Mouse (Mus musculus) left cerebral cortex, postnatal 25 days (tissue): ENCODE measurements around the gene Fnbp1. TPM values are rescaled to one million over a fixed set of nuclear protein-coding genes. Genes with fewer than 3 reads are reported as not detected.

Experiments used
- DNase-seq, 2 experiments: peaks; one replicate each; pipeline ENCODE4 v3.0.0; 2022; ENCODE audit warnings: low spot score in 2 of 2, mixed read lengths in 1 of 2
- intact Hi-C: fragments of 180-260 bp; cut with DNase I; formaldehyde crosslinking; loops from one replicate; pipeline ENCODE4 v1.15.1; 2025
- total RNA-seq, 2 experiments: library from RNA; stranded (reverse); gene quantifications; 2 replicates each; pipeline ENCODE4 v1.2.3; 2021

Fnbp1 gene
- total RNA-seq, 2 experiments from 2014 or later: 84.0 to 87.3 TPM

DNA sequence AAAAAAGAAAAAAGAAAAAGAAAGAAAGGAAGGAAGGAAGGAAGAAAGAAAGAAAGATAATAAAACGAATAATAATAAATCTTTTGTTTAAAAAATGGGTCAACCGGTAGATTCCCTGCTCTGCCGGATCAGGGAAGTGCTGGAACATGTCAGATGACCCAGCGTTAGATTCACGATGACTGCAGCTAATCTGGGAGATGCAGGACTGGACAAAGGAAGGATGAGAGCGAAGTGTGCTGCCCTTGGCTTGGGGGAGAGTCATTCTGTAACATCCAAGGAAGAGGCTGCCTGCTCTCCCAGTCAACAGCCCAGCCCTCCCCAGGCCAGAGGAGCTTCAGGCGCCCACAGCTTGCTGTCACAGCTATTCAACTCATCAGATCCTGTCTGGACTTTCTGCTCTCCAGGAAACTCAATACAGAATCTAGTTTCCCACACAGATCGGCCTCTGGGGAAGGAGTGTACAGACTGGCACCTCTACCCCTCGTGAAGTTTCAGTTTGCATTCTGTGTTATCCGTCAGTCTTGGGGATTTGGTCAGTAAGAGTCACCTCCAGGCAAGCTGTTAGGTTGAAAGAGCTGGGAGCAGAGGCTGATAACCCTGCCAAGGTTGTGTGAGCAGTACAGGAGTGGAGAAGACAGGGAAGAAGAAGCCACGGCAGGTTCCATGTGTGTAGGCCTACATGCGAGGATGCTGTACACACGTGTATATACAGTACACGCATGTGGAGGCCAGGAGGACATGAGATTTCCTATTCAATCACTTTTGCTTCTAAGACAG is 11.9 kb downstream of the Fnbp1 start:
- intact Hi-C loops: no loop called here
- DNase-seq: no peak

GRCm38 (mm10) chr2:31127899-31128298 is 13.9 kb downstream of the Fnbp1 start:
- DNase-seq: no peak
- intact Hi-C loops: no loop called here

GRCm38 (mm10) chr2:31127219-31127618 is 14.6 kb downstream of the Fnbp1 start:
- no peak for DNase-seq
- intact Hi-C loops: no loop called here

GRCm38 (mm10) chr2:31126048-31126447 is 15.8 kb downstream of the Fnbp1 start:
- intact Hi-C loops: no loop called here
- no peak for DNase-seq

DNA sequence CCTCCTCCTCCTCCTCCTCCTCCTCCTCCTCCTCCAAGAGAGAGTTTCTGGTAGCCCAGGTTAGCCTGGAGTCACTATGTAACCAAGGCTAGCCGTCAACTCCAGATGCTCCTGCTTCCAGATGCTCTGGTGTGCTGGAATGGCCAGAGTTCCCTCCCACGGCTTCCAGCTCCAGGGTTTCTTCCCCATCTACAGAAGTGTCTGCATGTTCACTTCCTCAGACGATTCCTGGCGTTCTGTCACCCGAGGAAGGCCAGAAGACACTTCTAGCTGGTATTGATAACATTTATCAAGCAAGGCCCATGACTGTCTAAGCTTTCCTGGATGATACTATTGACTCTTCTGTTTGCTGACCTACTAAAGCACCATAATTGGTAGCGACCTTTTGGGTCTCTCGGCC is 16.7 kb downstream of the Fnbp1 start:
- intact Hi-C loops: no loop called here
- no peak for DNase-seq

- no peak for DNase-seq
- intact Hi-C loops: no loop called here
Observed at GRCm38 (mm10) chr2:31124694-31125093, 17.1 kb downstream of the Fnbp1 start.

DNA sequence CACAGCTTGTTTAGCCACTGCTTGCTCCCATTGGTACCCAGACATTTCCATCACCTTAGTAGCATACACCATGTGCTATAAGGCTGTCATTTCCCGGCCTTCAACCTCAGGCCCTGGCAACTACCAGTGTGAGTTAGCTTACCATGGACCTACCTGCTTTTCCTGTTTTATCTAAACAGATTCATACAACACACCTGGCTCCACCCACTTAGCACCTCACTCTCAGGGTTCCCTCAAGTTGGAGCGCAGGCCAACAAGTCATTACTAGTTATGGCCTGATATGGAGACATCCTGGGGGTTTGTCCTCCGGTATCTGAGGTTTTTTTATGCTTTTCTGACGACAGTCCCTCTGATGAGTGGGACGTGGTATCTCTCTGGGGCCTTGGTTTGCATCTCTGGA is 18.3 kb downstream of the Fnbp1 start:
- intact Hi-C loops: no loop called here
- no peak for DNase-seq

- no peak for DNase-seq
- intact Hi-C loops: no loop called here
Observed at GRCm38 (mm10) chr2:31122806-31123205, 19.0 kb downstream of the Fnbp1 start.

DNA sequence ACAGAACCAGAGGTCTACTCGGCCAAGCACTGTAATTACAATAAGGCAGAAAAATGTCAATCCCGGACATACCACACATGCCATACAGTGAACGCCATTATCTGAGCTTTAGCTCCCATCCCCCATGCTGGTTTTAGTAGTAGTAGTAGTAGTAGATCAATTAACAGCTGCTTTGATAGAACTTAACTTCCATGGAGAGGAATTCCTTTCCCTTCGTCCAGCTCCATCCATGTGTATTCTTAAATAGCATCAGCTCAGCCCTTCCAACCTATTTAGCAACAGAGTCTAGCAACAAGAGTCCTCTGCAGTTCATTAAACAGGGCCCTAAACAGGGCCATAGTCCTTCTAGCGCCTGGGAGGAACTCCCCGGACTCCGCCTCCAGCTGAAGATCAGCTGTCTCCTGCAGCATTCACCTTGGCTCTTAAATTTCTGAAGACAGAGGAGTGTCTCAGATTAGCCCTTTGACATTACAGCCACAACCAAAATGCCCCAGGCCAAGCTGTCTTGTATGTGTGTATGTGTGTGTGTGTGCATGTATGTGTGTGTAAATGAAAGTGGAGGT is 20.6 kb downstream of the Fnbp1 start:
- intact Hi-C loops: no loop called here
- DNase-seq: no peak

GRCm38 (mm10) chr2:31119795-31120194 is 22.0 kb downstream of the Fnbp1 start:
- intact Hi-C loops: no loop called here
- DNase-seq: peak; percentile 45 to 77

- intact Hi-C loops: no loop called here
- no peak for DNase-seq
Observed at GRCm38 (mm10) chr2:31118639-31119380, 23.0 kb downstream of the Fnbp1 start.

- intact Hi-C loops: no loop called here
- DNase-seq: no peak
Observed at GRCm38 (mm10) chr2:31118211-31118610, 23.6 kb downstream of the Fnbp1 start.

DNA sequence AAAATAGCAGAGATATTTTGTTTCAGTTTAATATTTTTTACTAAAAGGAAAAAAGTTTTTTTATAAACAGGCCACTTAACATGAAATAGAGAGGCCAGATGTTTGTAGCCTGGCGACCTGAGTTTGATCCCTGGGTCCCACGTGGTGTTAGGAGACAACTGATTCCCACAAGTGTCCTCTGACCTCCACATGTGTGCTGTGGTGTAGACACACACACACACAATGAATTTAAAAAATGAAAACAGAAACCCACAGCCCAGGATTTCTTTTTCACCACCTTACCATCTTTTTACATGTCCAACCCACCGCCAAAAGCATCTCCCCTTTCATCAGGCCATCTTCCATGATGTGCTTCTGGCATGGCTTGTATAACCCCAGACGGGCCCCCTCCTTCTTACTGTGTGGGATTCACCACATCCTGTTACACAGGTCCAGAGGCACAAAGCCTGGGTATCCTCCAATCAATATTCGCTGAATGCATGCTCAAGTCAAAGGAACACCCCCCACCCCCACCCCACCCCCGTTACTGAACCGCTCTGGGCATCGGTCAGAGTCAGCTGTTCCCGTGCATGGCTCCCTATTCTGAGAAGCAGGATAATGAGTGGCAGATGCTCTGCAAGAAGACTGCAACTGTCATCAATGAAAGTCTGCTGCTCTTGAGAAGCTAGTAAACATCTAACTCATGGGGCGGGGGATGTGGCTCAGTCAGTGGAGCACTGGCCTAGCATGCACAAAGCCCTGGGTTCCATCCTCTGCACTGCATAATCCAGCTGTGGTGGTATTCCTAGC is 25.7 kb downstream of the Fnbp1 start:
- no peak for DNase-seq
- intact Hi-C loops: no loop called here

GRCm38 (mm10) chr2:31115091-31115942 is 26.5 kb downstream of the Fnbp1 start:
- intact Hi-C loops: no loop called here
- DNase-seq: no peak

- intact Hi-C loops: no loop called here
- DNase-seq: no peak
Observed at GRCm38 (mm10) chr2:31114205-31114604, 27.6 kb downstream of the Fnbp1 start.

GRCm38 (mm10) chr2:31111685-31112084 is 30.1 kb downstream of the Fnbp1 start:
- intact Hi-C loops: no loop called here
- DNase-seq: no peak

GRCm38 (mm10) chr2:31109960-31110548 is 31.8 kb downstream of the Fnbp1 start:
- peak in 1 of 2 experiments; percentile 70 for DNase-seq
- intact Hi-C loops: no loop called here

DNA sequence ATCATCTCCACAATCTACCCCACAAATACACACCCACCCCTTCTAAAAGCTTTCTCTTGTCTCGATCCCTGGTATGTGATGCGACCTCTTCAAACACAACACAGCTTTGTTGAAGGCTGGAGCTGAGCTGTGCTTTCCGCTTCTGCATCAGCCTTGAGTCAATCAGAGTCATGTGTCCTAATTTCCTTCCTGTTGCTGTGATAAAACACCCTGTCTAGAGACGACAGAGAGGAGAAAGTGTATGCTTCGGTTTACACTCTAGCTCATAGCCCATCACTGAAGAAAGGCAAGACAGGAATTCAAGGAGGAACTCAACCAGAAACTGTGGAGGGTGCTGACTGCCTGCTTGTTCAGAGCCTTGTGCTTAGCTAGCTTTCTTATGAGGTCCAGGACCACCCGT is 33.6 kb downstream of the Fnbp1 start:
- intact Hi-C loops: no loop called here
- no peak for DNase-seq
